Mouse (Mus musculus) megakaryocyte, embryonic 14.5 days (primary cell): ENCODE measurements at regions not wholly inside any gene's neighbourhood (a gene's known extent, or its start where the extent isn't known, plus 50 kb on each side); places are given as distances from the start of the nearest gene placed in this dataset.

Experiments
- H3K27me3 ChIP-seq: replicated peaks from 2 replicates; pipeline ENCODE3; 2012; ENCODE audit warnings: inconsistent platforms
- H3K36me3 ChIP-seq: replicated peaks from 2 replicates; pipeline ENCODE3; 2012; ENCODE audit warnings: low read length, inconsistent platforms, mixed read lengths
- H3K4me1 ChIP-seq: 2 replicates; pipeline ENCODE4 v1.6.1; 2012; ENCODE audit warnings: inconsistent platforms
- H3K4me3 ChIP-seq: replicated peaks from 2 replicates; pipeline ENCODE3; 2012; ENCODE audit warnings: moderate library complexity, mild to moderate bottlenecking, inconsistent platforms
- H3K9me3 ChIP-seq: 2 replicates; pipeline ENCODE4 v1.6.1; 2012; ENCODE audit warnings: inconsistent platforms
- FLI1 ChIP-seq: IDR thresholded peaks from 2 replicates; pipeline ENCODE4 v1.6.1; 2012; ENCODE audit warnings: low read length, inconsistent platforms, mixed read lengths
- GATA1 ChIP-seq: IDR thresholded peaks from 3 replicates; pipeline ENCODE4 v1.6.1; 2012; ENCODE audit warnings: mixed read lengths, low read length, inconsistent platforms, borderline replicate concordance

DNA sequence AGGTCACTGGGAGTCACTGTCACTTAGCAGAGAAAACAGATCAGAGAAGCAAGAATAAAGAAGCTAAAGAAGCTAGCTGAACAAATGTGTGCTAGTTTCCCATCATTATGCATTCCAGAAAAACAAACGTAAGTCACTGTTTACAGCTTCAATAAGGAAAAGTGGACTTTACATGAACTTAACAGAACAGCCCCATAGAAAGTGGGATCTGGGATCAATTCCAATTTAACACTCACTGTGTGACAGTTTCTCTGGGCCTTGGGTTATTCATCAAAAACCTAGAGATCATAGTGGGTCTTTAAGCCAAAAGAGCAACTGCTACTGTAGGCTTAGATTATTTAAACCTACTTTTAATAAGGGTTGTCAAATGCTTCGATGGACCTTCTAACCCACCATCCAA, 379.4 kb downstream of the Atp6ap1l start:
- TF ChIP-seq FLI1 (no peak), GATA1 (no peak)
- Histone ChIP-seq H3K36me3 (no peaks in the 10 kb centered on the region), H3K27me3 (no peaks in the 10 kb centered on the region), H3K4me1 (no peaks in the 10 kb centered on the region), H3K9me3 (no peaks in the 10 kb centered on the region), H3K4me3 (no peak overlapping the region)

DNA sequence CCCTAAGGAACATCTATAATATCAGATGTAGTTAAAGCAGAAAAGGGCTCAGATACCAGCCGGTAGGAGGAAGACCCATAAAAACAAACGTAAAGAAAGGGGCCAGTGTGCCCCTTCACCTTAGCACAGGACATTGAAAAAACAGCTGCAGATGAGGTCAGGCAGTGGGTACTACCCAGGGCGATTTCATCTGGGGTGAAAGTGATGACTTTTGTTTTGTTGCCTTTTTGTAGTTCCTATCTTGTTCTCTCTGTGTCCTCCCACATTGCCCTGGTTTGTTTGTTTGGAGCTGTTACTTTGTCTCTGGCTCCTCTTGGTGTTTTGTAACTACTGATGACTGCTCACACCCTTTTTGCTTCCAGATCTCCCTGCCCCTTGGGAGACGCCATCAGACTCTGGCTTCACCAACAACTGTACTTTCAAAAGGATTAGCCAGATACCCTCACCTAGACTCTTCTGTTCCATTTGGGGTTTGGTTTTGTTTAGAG, 383.4 kb downstream of the Atp6ap1l start:
- H3K27me3 ChIP-seq = no peaks in the 10 kb centered on the region
- no peaks in the 10 kb centered on the region for H3K9me3 ChIP-seq
- no peak overlapping the region for H3K4me3 ChIP-seq
- no peak for TF ChIP-seq FLI1
- no peak for TF ChIP-seq GATA1
- H3K36me3 ChIP-seq = no peaks in the 10 kb centered on the region
- no peaks in the 10 kb centered on the region for H3K4me1 ChIP-seq

- H3K4me1 ChIP-seq = peaks cover 1% of the 10 kb centered on the region
- no peaks in the 10 kb centered on the region for H3K36me3 ChIP-seq
- no peak overlapping the region for H3K4me3 ChIP-seq
- TF ChIP-seq GATA1 (no peak), FLI1 (no peak)
- no peaks in the 10 kb centered on the region for H3K9me3 ChIP-seq
- H3K27me3 ChIP-seq = no peaks in the 10 kb centered on the region
Measured at GRCm38 (mm10) chr13:90520992-90521757, 384.0 kb downstream of the Atp6ap1l start.

DNA sequence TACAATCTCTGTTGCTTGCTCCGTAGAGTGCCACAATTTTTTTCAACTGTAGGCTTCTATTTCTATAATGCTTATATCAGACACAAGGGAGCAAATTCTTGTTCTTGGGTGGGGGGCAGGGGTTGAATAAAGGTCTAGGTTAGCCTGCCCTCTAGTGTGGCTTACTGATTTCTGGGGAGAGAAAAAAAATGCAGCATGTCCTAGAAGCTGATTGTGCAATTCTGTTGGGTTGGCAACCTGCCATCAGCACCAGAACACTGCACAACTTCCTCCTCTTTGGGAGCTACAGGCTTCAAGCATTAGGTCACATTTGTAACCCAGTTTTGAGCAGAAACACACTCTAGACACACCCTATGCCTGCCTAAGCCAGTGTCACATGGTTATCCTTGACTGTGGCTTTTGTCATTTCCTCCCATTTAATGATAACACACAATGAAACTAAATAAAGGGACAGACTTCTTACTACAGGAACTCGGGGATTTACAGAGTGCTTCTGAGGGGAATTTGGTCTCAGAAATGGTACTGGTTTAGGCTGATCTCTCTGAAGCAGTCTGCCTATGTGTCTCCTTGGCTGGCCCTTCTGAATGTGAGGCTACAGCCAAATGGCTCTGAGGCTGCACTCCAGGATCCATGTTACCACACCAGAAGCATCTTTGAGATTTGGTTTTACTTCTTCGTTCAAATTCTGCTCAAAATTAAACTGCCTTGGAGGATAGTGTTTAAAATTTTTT, 389.2 kb downstream of the Atp6ap1l start:
- Histone ChIP-seq H3K36me3 (no peaks in the 10 kb centered on the region), H3K4me3 (peak overlapping the region; percentile 73), H3K9me3 (no peaks in the 10 kb centered on the region), H3K27me3 (no peaks in the 10 kb centered on the region), H3K4me1 (peaks cover 7% of the 10 kb centered on the region)
- no peak for TF ChIP-seq FLI1

GRCm38 (mm10) chr13:90513867-90514266, 391.3 kb downstream of the Atp6ap1l start:
- Histone ChIP-seq H3K9me3 (no peaks in the 10 kb centered on the region), H3K27me3 (no peaks in the 10 kb centered on the region), H3K36me3 (no peaks in the 10 kb centered on the region), H3K4me1 (peaks cover 7% of the 10 kb centered on the region), H3K4me3 (no peak overlapping the region)
- TF ChIP-seq FLI1 = no peak
- TF ChIP-seq GATA1 = no peak

- Histone ChIP-seq H3K36me3 (no peaks in the 10 kb centered on the region), H3K4me1 (peaks cover 7% of the 10 kb centered on the region), H3K9me3 (no peaks in the 10 kb centered on the region), H3K4me3 (no peak overlapping the region), H3K27me3 (no peaks in the 10 kb centered on the region)
- no peak for TF ChIP-seq FLI1
- no peak for TF ChIP-seq GATA1
Measured at GRCm38 (mm10) chr13:90512786-90513401, 392.3 kb downstream of the Atp6ap1l start.

DNA sequence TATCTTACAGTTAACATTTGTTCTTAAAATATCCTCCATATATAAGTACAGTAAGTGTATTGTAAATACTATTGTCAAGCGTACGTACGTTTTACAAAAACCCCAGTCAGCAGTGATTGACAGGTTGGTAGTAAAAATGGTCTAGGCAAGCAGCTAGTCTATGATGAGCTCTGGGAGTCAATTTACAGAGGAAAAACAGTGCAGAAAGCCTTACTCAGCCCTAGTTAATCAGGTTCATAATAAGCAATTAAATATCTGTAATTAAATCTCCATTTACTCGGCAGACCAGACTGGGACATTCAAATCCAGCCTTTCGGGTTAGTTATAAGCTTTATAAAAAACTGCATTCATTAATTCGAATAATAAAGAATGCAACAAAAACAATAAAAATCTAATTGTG, 394.7 kb downstream of the Atp6ap1l start:
- Histone ChIP-seq H3K36me3 (no peaks in the 10 kb centered on the region), H3K9me3 (no peaks in the 10 kb centered on the region), H3K4me3 (no peak overlapping the region), H3K27me3 (no peaks in the 10 kb centered on the region), H3K4me1 (no peaks in the 10 kb centered on the region)
- TF ChIP-seq FLI1 = no peak
- TF ChIP-seq GATA1 = no peak

GRCm38 (mm10) chr13:90503188-90503587, 402.0 kb downstream of the Atp6ap1l start:
- no peaks in the 10 kb centered on the region for H3K4me1 ChIP-seq
- H3K9me3 ChIP-seq = peaks cover 7% of the 10 kb centered on the region
- no peak overlapping the region for H3K4me3 ChIP-seq
- TF ChIP-seq GATA1 (no peak), FLI1 (no peak)
- H3K27me3 ChIP-seq = no peaks in the 10 kb centered on the region
- H3K36me3 ChIP-seq = no peaks in the 10 kb centered on the region

- no peaks in the 10 kb centered on the region for H3K4me1 ChIP-seq
- H3K36me3 ChIP-seq = no peaks in the 10 kb centered on the region
- peaks cover 7% of the 10 kb centered on the region for H3K9me3 ChIP-seq
- H3K27me3 ChIP-seq = no peaks in the 10 kb centered on the region
- TF ChIP-seq FLI1 (no peak), GATA1 (no peak)
- no peak overlapping the region for H3K4me3 ChIP-seq
Measured at GRCm38 (mm10) chr13:90502141-90502540, 403.0 kb downstream of the Atp6ap1l start.

DNA sequence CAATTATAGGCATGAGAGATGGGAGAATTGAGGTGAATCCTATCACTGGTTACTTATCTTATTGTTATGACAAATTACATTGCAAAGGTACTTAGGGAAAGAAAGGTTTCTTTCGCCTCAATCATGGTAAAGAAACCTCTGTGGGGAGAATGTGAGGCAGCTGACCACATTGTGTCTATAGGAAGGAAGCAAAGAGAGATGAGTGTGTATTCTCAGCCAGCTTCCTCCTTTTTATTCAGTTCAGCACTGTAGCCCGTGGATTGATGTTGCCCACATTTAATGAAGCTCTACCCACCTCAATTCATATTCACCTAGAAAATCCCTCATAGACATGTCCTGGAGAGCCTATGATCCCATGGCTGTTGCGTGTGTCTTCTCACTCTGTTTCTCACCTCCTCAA, 406.2 kb downstream of the Atp6ap1l start:
- Histone ChIP-seq H3K4me3 (no peak overlapping the region), H3K4me1 (no peaks in the 10 kb centered on the region), H3K36me3 (no peaks in the 10 kb centered on the region), H3K9me3 (0 out of 2 replicates have a peak, but pooled peaks cover 3% of the 10 kb centered on the region), H3K27me3 (no peaks in the 10 kb centered on the region)
- TF ChIP-seq GATA1 (no peak), FLI1 (no peak)
